Mouse (Mus musculus) forebrain, embryonic 16.5 days (tissue): ENCODE data around the gene Prpf8. TPM values are rescaled to one million over a fixed set of nuclear protein-coding genes. Genes with fewer than 3 reads are reported as not detected.
"Not testable (repeated sequence)": the region's sequence is repeated elsewhere in the genome, so short reads cannot be mapped to it uniquely, and the experiment has no call there.

Experiments
- ATAC-seq: fragments of 200-750 bp; cut with Nextera tagmentation; 2 replicates; pipeline ENCODE4 v1.8.0; 2017; ENCODE audit warnings: mild to moderate bottlenecking, moderate library complexity
- H3K27ac ChIP-seq: fragments of 300-500 bp; sonication (generic); 2 replicates; pipeline ENCODE4 v1.5.1; 2014; ENCODE audit warnings: low read length, control low read depth
- H3K27me3 ChIP-seq: fragments of 300-500 bp; sonication (generic); replicated peaks from 2 replicates; pipeline ENCODE4 v1.6.1; 2014; ENCODE audit warnings: low read length; ENCODE audit not compliant: control insufficient read depth, insufficient read depth
- H3K36me3 ChIP-seq: fragments of 300-500 bp; sonication (generic); 2 replicates; pipeline ENCODE4 v1.6.1; 2014; ENCODE audit not compliant: control insufficient read depth, insufficient read depth
- H3K4me1 ChIP-seq: fragments of 300-500 bp; sonication (generic); replicated peaks from 2 replicates; pipeline ENCODE4 v1.6.1; 2014; ENCODE audit warnings: low read length; ENCODE audit not compliant: control insufficient read depth, insufficient read depth
- H3K4me2 ChIP-seq: fragments of 300-500 bp; sonication (generic); 2 replicates; pipeline ENCODE4 v1.6.1; 2014; ENCODE audit warnings: mild to moderate bottlenecking, low read length, control low read depth
- H3K4me3 ChIP-seq: fragments of 300-500 bp; sonication (generic); replicated peaks from 2 replicates; pipeline ENCODE4 v1.5.1; 2014; ENCODE audit warnings: mild to moderate bottlenecking, low read length, control low read depth
- H3K9ac ChIP-seq: fragments of 300-500 bp; sonication (generic); replicated peaks from 2 replicates; pipeline ENCODE4 v1.6.1; 2014; ENCODE audit warnings: low read depth, low read length, control low read depth
- H3K9me3 ChIP-seq: fragments of 300-500 bp; sonication (generic); 2 replicates; pipeline ENCODE4 v1.6.1; 2016; ENCODE audit warnings: low read length; ENCODE audit not compliant: control insufficient read depth
- WGBS: fragments of 180-500 bp; shearing (Covaris S2); extraction: QIAGEN DNeasy Blood & Tissue Kit; methylation state at CpG from one replicate; pipeline ENCODE4 v1.1.7; 2014; 5-methylcytosine and 5-hydroxymethylcytosine counted together
- polyA plus RNA-seq: library from polyadenylated mRNA; unstranded; fragments of >200 nt; fragmentation: Nextera tagmentation; extraction: Ambion mirVana; gene quantifications from 2 replicates; pipeline ENCODE4 v1.2.1, GENCODE M21; 2015

The Prpf8 gene
- polyA plus RNA-seq, 1 experiment from 2014 or later, result 54.8 TPM

DNA sequence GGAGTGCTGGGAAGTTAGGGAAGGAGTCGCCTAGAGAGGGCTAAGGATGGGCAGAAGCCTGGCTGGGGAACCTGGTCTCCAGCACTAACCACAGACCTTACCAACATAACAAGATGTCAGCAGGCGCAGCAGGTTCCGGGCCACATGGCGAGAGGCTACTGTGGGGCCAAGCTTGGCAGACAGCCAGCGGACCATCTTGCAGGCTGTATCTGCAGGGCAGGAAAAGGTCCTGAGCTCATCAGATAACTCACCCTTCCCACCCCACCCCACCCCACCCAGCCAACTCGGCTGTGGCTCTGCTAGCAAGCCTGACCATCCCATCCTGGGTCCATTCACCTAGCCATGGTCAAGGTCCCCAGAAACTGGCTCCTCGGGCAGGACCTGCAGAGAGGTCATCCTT lies 36.9 kb upstream of the Prpf8 start:
- no peak for ATAC-seq

DNA sequence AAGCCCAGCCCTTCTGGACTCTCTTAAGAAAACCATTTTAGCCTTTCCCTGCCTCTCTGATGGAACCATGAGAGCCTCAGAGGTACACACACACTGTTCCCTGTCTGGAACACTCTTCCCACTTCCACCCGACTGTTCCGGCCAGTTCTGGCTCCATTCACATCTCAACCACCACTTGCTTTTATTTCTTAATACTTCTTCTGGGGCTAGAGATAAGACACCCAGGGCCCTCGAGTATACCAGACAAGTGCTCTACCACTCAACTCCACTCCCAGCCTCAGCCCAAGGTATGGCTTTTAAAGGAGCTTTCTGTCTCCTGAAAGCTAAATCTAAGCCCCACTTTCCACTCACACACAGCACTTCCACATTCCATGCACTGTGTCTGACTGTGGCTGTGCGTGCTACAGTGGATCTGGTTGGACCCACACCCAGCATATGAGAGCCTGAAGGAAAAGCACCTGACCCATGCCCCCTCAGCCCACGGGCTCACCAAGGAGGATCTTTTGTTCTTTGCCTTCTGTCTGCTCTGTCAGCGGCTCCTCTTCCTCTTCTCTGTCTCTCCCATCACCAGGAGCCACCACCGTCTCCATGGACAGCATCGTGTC lies 36.2 kb upstream of the Prpf8 start:
- H3K27ac ChIP-seq, result no peak overlapping the region
- H3K4me3 ChIP-seq, result no peak overlapping the region
- no peaks in the 10 kb centered on the region for H3K27me3 ChIP-seq
- peaks cover 11% of the 10 kb centered on the region for H3K36me3 ChIP-seq
- peaks cover 22% of the 10 kb centered on the region for H3K4me1 ChIP-seq
- H3K4me2 ChIP-seq, result no peak overlapping the region
- ATAC-seq, result no peak
- H3K9ac ChIP-seq, result no peak overlapping the region
- H3K9me3 ChIP-seq, result no peaks in the 10 kb centered on the region
- 91% methylated on average over 8 of the region's 8 CpGs for WGBS

More for the DNA sequence above, 36.9 kb upstream of the Prpf8 start:
- Histone ChIP-seq H3K9me3 (no peaks in the 10 kb centered on the region), H3K27ac (no peak overlapping the region), H3K36me3 (peaks cover 11% of the 10 kb centered on the region), H3K4me2 (no peak overlapping the region), H3K4me1 (peaks cover 17% of the 10 kb centered on the region), H3K9ac (no peak overlapping the region), H3K4me3 (no peak overlapping the region), H3K27me3 (no peaks in the 10 kb centered on the region)
- 74% methylated on average over 7 of the region's 7 CpGs for WGBS

DNA sequence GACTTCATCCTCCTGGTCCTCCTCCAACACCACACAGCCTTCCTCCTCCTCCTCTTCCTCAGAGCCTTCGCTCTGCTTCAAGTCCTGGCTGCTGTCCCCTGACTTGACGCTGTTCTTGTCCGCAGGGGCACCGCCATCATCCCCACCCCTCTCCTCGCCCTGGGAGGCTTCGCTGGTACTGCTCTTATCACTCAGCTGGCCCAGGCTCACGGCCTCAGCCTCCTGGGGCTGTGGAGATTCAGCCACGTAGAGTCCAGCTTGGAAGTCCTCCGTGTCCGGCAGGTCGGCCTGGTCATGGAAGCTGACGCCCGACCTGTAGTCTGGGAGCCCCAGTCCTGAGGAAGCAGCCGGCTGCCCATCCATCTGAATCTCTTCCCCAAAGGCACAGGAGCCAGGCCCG lies 35.7 kb upstream of the Prpf8 start:
- Histone ChIP-seq H3K4me1 (peaks cover 22% of the 10 kb centered on the region), H3K36me3 (peaks cover 11% of the 10 kb centered on the region), H3K9ac (no peak overlapping the region), H3K27me3 (no peaks in the 10 kb centered on the region), H3K4me3 (no peak overlapping the region), H3K27ac (no peak overlapping the region), H3K4me2 (no peak overlapping the region), H3K9me3 (no peaks in the 10 kb centered on the region)
- no peak for ATAC-seq
- WGBS, result 88% methylated on average over 15 of the region's 15 CpGs

DNA sequence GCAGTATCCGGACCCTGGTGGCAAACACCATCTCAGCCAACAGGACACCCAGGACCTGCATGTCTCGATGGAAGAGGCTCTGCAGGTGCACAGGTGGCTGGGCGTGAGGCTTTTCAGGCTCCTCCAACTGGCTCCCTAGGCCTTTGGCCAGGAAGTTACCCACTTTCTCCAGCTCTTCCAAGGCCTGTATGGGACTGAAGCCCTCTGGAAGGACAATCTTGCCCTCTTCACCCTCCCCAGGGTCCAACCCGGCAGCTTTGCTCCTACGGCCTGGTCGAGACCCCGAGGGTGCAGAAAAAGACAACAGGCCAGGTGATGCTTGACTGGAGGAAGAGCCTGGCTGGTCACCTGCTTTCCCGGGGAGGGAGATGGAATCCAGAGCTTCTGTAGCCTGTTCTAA lies 34.5 kb upstream of the Prpf8 start:
- Histone ChIP-seq H3K4me2 (no peak overlapping the region), H3K9ac (no peak overlapping the region), H3K4me3 (no peak overlapping the region), H3K9me3 (no peaks in the 10 kb centered on the region), H3K27ac (no peak overlapping the region), H3K27me3 (no peaks in the 10 kb centered on the region), H3K4me1 (peaks cover 22% of the 10 kb centered on the region), H3K36me3 (peaks cover 11% of the 10 kb centered on the region)
- no peak for ATAC-seq
- WGBS, result 95% methylated on average over 8 of the region's 8 CpGs

DNA sequence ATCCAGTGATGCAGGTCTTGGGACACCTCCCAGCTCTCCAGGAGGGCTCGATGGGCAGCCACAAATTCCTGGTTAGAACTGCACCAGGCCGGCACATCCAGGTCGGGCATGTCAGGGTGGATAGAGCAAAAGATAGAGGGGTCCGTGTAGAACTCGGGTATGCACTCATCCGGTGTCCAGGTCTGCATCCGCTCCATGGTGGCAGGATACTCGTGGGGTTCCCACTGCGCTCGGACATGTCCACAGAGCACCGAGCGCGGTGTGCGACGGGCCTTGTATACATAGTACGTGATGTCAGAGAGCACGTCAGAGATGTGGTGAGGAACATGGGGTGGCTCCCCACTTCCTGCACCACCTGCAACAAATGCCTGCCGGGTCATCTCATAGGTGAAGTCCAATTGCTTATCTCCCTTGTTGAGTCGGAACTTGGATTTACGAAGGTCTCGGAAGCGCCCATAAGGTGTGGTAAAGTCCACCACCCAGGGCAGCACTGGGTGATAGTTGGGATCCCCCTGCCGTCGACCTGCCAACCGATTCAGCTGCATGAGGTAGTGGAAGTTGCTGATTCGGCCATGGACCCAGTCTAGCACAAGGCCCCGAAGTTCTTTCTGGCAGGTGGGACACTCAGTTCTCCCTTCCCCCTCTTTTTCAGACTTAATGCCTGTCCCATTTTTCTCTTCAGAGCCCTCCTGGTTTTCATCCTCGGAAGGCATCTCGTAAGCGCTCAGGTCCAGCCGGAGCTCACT lies 33.6 kb upstream of the Prpf8 start:
- H3K27ac ChIP-seq, result no peak overlapping the region
- ATAC-seq, result no peak
- no peak overlapping the region for H3K9ac ChIP-seq
- H3K9me3 ChIP-seq, result no peaks in the 10 kb centered on the region
- H3K27me3 ChIP-seq, result no peaks in the 10 kb centered on the region
- H3K36me3 ChIP-seq, result peaks cover 9% of the 10 kb centered on the region
- WGBS, result 93% methylated on average over 31 of the region's 31 CpGs
- no peak overlapping the region; the same call in 1 of the 2 replicates for H3K4me2 ChIP-seq
- no peak overlapping the region for H3K4me3 ChIP-seq
- peaks cover 22% of the 10 kb centered on the region for H3K4me1 ChIP-seq

DNA sequence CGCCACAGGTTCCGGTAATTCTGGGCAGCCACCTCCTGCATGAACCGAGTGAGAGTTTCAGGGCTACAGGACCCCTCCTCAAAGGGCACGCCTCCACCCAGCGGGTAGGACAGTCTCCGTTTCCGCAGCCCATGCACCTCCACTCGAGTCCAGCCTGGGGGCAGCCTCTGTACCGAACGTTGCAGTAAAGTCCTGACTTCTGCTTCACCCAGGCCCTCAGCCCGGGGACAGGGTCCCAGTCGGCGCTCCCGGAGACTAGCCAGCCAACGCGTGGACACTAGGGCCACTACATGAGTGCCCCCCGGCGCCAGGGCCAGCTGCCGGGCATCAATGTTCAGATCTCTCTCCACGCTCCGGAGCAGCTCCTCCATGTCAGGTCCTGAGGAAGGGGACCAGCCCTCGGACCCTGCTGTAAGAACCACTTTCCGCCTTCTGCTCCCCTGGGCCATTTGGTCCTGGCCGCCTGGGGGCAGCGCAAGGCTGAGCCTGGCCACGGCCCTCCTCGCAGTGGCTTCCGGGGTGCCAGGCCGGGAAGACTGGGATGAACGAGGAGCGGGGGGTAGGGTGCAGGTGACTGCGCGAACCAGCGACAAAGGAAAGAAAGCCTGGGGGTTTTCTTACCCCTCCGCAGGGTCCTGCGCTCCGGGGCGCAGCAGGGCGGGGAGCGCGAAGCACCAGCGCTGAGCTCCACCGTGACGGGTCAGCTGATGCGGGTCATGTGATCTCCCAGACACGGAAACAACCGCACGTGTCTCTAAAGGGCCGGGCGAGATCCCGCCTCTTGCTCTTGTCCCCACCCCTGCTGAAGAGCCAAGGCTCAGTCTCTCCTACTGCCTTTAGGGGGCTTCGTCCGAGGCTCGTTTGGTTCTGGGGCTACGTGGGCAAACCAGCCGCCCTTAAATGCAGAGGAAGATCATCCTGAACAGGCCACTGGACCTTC lies 32.4 kb upstream of the Prpf8 start, which contains the start of gene Wdr81:
Gene Wdr81 (minus strand): TSS at position 727 of the 940 bp plus-strand sequence.
- peak; percentile 97 for ATAC-seq
- peak within 1 kb of the TSS; percentile 100 for H3K4me2 ChIP-seq
- peaks cover under 1% of the 10 kb centered on the region; the same call in 1 of the 2 replicates for H3K36me3 ChIP-seq
- WGBS, result 2% methylated on average over 56 of the region's 56 CpGs
- no peaks in the 10 kb centered on the region for H3K27me3 ChIP-seq
- peak within 1 kb of the TSS; percentile 80 for H3K9ac ChIP-seq
- H3K27ac ChIP-seq, result peak within 1 kb of the TSS; percentile 30; the same call in 1 of the 2 replicates
- peak within 1 kb of the TSS; percentile 86 for H3K4me3 ChIP-seq
- H3K4me1 ChIP-seq, result peaks cover 22% of the 10 kb centered on the region
- no peaks in the 10 kb centered on the region for H3K9me3 ChIP-seq

DNA sequence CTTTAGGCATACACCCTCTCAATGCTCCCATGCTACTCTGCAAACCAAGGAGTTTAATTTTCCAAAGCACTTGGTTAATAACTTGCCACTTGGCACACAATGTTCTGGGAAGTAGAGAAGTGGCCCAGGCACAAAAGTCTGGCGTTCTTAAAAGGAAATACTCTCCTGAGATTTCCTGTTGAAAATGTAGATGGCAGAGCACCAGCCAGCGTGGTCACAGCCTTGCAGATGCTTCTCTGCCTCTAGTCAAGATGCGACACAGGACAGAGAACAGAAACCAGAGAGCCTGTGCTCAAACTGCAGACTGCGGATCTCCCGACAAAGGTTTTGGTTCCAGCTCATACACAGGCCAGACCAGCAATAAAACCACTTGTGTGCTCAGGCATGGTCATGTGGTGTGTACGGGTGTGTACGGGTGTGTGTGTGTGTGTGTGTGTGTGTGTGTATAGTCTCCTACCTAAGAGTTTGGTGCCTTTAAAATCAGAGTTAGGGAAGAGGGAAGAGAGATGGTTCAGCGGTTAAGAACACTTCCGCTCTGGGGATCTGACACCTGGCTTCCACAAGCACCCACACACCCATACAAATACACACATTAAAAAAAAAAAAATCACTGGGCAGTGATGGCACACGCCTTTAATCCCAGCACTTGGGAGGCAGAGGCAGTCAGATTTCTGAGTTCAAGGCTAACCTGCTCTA lies 31.4 kb upstream of the Prpf8 start:
- 0 out of 2 replicates have a peak overlapping the region, but pooled peaks have one; percentile 0 for H3K27ac ChIP-seq
- H3K27me3 ChIP-seq, result no peaks in the 10 kb centered on the region
- peak overlapping the region; percentile 80 for H3K9ac ChIP-seq
- H3K4me3 ChIP-seq, result peak overlapping the region; percentile 86
- no peaks in the 10 kb centered on the region for H3K9me3 ChIP-seq
- H3K4me1 ChIP-seq, result peaks cover 23% of the 10 kb centered on the region
- ATAC-seq, result no peak
- WGBS, result 78% methylated on average over 10 of the region's 10 CpGs
- H3K36me3 ChIP-seq, result no peaks in the 10 kb centered on the region
- peak overlapping the region; percentile 100 for H3K4me2 ChIP-seq

DNA sequence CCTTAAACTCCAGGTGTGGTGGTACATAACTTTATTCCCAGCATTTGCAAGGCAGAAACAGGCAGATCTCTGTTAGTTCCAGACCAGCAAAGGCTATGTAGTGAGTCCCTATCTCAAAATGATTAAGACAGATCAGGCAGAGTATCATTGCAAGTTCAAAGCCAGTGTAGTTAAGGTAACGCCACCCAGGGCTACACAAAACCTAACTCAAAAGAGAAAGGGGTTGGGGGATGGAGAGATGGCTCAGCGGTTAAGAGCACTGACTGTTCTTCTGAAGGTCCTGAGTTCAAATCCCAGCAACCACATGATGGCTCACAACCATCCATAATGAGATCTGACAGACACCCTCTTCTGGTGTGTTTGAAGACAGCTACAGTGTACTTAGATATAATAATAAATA lies 30.6 kb upstream of the Prpf8 start:
- H3K9ac ChIP-seq, H3K27ac ChIP-seq, ATAC-seq, H3K9me3 ChIP-seq, H3K27me3 ChIP-seq, H3K36me3 ChIP-seq, H3K4me3 ChIP-seq, H3K4me2 ChIP-seq: not testable (repeated sequence)
- H3K4me1 ChIP-seq, result peaks cover 21% of the 10 kb centered on the region
- 86% methylated on average over 2 of the region's 2 CpGs for WGBS
